Mouse (Mus musculus): Measurements from ENCODE around the gene H2al1c. TPM values are rescaled to one million over a fixed set of nuclear protein-coding genes. Genes with fewer than 3 reads are reported as not detected.
"Not testable (repeated sequence)": the region's sequence is repeated elsewhere in the genome, so short reads cannot be mapped to it uniquely, and the experiment has no call there.

The H2al1c gene
- polyA plus RNA-seq, 1 experiment from 2014 or later = not detected

DNA sequence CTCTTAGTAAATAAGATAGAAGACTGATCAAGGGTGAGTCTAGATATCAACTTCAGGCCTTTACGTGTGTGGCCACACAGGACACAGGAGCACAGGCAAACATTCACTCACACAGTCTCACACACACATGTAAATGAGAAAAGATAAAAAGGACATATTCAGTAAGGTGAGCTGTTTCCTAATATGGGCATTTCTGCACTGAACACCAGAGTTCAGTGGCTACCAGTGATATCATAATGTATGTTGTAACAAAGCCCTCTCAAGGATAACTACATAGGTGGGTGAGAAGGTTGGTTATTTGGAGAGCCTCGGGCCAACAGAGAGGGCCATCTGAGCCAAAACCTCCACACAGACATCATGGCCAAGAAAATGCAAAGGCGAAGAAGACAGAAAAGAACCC, 6.2 kb downstream of the H2al1c start, which contains the start of gene H2al1e:
TSS of gene H2al1e (plus strand) at position 301 of the 400 bp plus-strand sequence.
- not testable (repeated sequence) for H3K36me3 ChIP-seq; ATAC-seq (ENCODE audit: extremely low read depth, insufficient number of reproducible peaks, low FRiP score, low TSS enrichment); H3K4me1 ChIP-seq; H3K4me2 ChIP-seq; H3K27me3 ChIP-seq (replicated peaks); H3K9ac ChIP-seq; H3K9me3 ChIP-seq; H3K27ac ChIP-seq (replicated peaks); H3K4me3 ChIP-seq
- no CpG with 5 or more reads among the region's 3 CpGs for WGBS

DNA sequence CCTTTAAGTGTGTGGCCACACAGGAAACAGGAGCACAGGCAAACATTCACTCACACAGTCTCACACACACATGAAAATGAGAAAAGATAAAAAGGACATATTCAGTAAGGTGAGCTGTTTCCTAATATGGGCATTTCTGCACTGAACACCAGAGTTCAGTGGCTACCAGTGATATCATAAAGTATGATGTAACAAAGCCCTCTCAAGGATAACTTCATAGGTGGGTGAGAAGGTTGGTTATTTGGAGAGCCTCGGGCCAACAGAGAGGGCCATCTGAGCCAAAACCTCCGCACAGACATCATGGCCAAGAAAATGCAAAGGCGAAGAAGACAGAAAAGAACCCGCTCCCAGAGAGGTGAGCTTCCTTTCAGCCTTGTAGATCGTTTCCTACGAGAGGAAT, 9.4 kb downstream of the H2al1c start, which contains the start of gene H2al1f:
TSS of gene H2al1f (plus strand) at position 301 of the 400 bp plus-strand sequence.
- H3K9me3 ChIP-seq; H3K4me1 ChIP-seq; ATAC-seq (ENCODE audit: extremely low read depth, insufficient number of reproducible peaks, low FRiP score, low TSS enrichment); H3K9ac ChIP-seq; H3K4me2 ChIP-seq; H3K27ac ChIP-seq (replicated peaks); H3K36me3 ChIP-seq; H3K27me3 ChIP-seq (replicated peaks); H3K4me3 ChIP-seq: not testable (repeated sequence)
- WGBS = no CpG with 5 or more reads among the region's 6 CpGs

DNA sequence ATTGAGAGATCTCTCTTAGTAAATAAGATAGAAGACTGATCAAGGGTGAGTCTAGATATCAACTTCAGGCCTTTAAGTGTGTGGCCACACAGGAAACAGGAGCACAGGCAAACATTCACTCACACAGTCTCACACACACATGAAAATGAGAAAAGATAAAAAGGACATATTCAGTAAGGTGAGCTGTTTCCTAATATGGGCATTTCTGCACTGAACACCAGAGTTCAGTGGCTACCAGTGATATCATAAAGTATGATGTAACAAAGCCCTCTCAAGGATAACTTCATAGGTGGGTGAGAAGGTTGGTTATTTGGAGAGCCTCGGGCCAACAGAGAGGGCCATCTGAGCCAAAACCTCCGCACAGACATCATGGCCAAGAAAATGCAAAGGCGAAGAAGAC, 12.5 kb downstream of the H2al1c start, which contains the start of gene H2al1g:
TSS of gene H2al1g (plus strand) at position 301 of the 400 bp plus-strand sequence.
- H3K4me3 ChIP-seq; H3K4me2 ChIP-seq; H3K36me3 ChIP-seq; H3K9ac ChIP-seq; H3K27me3 ChIP-seq (replicated peaks); H3K9me3 ChIP-seq; ATAC-seq (ENCODE audit: extremely low read depth, insufficient number of reproducible peaks, low FRiP score, low TSS enrichment); H3K4me1 ChIP-seq; H3K27ac ChIP-seq (replicated peaks): not testable (repeated sequence)
- WGBS = no CpG with 5 or more reads among the region's 3 CpGs

DNA sequence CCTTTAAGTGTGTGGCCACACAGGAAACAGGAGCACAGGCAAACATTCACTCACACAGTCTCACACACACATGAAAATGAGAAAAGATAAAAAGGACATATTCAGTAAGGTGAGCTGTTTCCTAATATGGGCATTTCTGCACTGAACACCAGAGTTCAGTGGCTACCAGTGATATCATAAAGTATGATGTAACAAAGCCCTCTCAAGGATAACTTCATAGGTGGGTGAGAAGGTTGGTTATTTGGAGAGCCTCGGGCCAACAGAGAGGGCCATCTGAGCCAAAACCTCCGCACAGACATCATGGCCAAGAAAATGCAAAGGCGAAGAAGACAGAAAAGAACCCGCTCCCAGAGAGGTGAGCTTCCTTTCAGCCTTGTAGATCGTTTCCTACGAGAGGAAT, 15.7 kb downstream of the H2al1c start, which contains the start of gene H2al1h:
TSS of gene H2al1h (plus strand) at position 301 of the 400 bp plus-strand sequence.
- H3K4me2 ChIP-seq; H3K9me3 ChIP-seq; H3K4me3 ChIP-seq; H3K9ac ChIP-seq; H3K36me3 ChIP-seq; H3K4me1 ChIP-seq; ATAC-seq (ENCODE audit: extremely low read depth, insufficient number of reproducible peaks, low FRiP score, low TSS enrichment); H3K27ac ChIP-seq (replicated peaks); H3K27me3 ChIP-seq (replicated peaks): not testable (repeated sequence)
- no CpG with 5 or more reads among the region's 6 CpGs for WGBS

DNA sequence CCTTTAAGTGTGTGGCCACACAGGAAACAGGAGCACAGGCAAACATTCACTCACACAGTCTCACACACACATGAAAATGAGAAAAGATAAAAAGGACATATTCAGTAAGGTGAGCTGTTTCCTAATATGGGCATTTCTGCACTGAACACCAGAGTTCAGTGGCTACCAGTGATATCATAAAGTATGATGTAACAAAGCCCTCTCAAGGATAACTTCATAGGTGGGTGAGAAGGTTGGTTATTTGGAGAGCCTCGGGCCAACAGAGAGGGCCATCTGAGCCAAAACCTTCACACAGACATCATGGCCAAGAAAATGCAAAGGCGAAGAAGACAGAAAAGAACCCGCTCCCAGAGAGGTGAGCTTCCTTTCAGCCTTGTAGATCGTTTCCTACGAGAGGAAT, 18.9 kb downstream of the H2al1c start, which contains the start of gene H2al1i:
TSS of gene H2al1i (plus strand) at position 301 of the 400 bp plus-strand sequence.
- H3K9me3 ChIP-seq; H3K9ac ChIP-seq; H3K27ac ChIP-seq (replicated peaks); H3K4me2 ChIP-seq; H3K36me3 ChIP-seq; H3K4me1 ChIP-seq; H3K27me3 ChIP-seq (replicated peaks); ATAC-seq (ENCODE audit: extremely low read depth, insufficient number of reproducible peaks, low FRiP score, low TSS enrichment); H3K4me3 ChIP-seq: not testable (repeated sequence)
- 100% methylated on average over 1 of the region's 5 CpGs for WGBS

DNA sequence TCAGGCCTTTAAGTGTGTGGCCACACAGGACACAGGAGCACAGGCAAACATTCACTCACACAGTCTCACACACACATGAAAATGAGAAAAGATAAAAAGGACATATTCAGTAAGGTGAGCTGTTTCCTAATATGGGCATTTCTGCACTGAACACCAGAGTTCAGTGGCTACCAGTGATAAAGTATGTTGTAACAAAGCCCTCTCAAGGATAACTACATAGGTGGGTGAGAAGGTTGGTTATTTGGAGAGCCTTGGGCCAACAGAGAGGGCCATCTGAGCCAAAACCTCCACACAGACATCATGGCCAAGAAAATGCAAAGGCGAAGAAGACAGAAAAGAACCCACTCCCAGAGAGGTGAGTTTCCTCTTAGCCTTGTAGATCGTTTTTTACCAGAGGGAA, 22.1 kb downstream of the H2al1c start, which contains the start of gene H2al1j:
TSS of gene H2al1j (plus strand) at position 301 of the 400 bp plus-strand sequence.
- 76% methylated on average over 2 of the region's 2 CpGs for WGBS
- not testable (repeated sequence) for H3K4me3 ChIP-seq, H3K4me1 ChIP-seq

DNA sequence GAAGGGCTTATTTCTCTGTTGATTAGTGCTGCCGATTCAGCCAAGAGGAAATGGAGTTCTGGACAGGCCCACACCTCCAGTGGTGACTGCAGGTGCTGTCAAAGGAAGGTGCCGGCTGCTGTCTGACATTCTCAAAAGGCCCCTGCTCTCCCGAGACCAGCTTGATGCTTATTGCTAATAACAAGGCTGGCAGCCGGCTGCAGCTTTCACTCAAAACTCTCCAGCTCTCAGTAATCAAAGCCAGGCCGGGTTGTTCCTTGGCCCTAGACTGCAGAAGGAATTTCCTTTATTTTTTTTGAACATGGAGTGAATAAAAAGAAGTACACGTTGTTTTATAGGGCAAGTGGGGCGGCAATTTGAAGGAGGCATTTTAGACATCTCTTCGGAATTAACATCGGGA, 40.3 kb downstream of the H2al1c start:
- H3K4me1 ChIP-seq = no peaks in the 10 kb centered on the region
- whole genome bisulfite sequencing = 52% methylated on average over 9 of the region's 9 CpGs
- no peak overlapping the region for H3K4me3 ChIP-seq
- no peak overlapping the region for H3K27ac ChIP-seq (replicated peaks)
- no peaks in the 10 kb centered on the region for H3K9me3 ChIP-seq
- no peaks in the 10 kb centered on the region for H3K36me3 ChIP-seq
- no peak for ATAC-seq (ENCODE audit: extremely low read depth, insufficient number of reproducible peaks, low FRiP score, low TSS enrichment)
- no peak overlapping the region for H3K9ac ChIP-seq
- peaks cover 9% of the 10 kb centered on the region; the same call in 1 of the 2 replicates for H3K27me3 ChIP-seq (replicated peaks)
- no peak overlapping the region for H3K4me2 ChIP-seq

More for the DNA sequence above, 22.1 kb downstream of the H2al1c start, which contains the start of gene H2al1j:
- H3K9me3 ChIP-seq; ATAC-seq (ENCODE audit: extremely low read depth, insufficient number of reproducible peaks, low FRiP score, low TSS enrichment); H3K27ac ChIP-seq (replicated peaks); H3K9ac ChIP-seq; H3K36me3 ChIP-seq; H3K4me2 ChIP-seq: not testable (repeated sequence)
- peaks cover 21% of the 10 kb centered on the region; the same call in 1 of the 2 replicates for H3K27me3 ChIP-seq (replicated peaks)

DNA sequence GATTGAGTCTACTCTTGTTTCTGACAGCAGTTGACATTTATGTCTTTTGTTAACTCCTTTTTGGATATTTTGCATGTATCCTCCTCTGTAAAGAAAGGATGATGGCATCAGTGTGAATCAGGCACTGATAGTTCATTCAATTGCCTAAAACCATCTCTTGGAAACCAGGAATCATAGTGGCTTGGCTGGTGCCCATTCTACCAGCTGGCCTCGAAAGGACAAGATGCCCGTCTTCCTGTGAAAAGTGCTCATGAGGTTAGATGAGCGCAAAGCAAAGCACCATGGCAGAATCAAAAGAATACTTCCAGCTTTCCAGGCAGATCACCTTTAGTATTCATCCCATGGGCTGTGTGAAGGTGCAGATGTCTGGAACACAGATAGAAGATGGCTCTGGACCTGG, 41.3 kb downstream of the H2al1c start:
- Histone ChIP-seq H3K27me3 (replicated peaks) (peaks cover 12% of the 10 kb centered on the region; the same call in 1 of the 2 replicates), H3K27ac (replicated peaks) (no peak overlapping the region), H3K9ac (no peak overlapping the region), H3K9me3 (no peaks in the 10 kb centered on the region), H3K4me2 (no peak overlapping the region), H3K4me1 (no peaks in the 10 kb centered on the region), H3K36me3 (no peaks in the 10 kb centered on the region), H3K4me3 (no peak overlapping the region)
- WGBS = 78% methylated on average over 3 of the region's 3 CpGs
- no peak for ATAC-seq (ENCODE audit: extremely low read depth, insufficient number of reproducible peaks, low FRiP score, low TSS enrichment)

Other genes with a start within 250 kb of the H2al1c start
- not detected in 2 replicates for gene H2al1a, start 6.4 kb upstream of the H2al1c start, polyA plus RNA-seq (2015; fragmentation: Nextera tagmentation; extraction: Ambion mirVana)
- gene H2al1b, start 3.2 kb upstream of the H2al1c start, polyA plus RNA-seq (2015; fragmentation: Nextera tagmentation; extraction: Ambion mirVana) = not detected in 2 replicates
- gene H2al1d, start 3.2 kb downstream of the H2al1c start, polyA plus RNA-seq (2015; fragmentation: Nextera tagmentation; extraction: Ambion mirVana) = not detected in 2 replicates
- gene H2al1e, start 6.3 kb downstream of the H2al1c start, polyA plus RNA-seq (2015; fragmentation: Nextera tagmentation; extraction: Ambion mirVana) = not detected in 2 replicates
- gene H2al1f, start 9.5 kb downstream of the H2al1c start, polyA plus RNA-seq (2015; fragmentation: Nextera tagmentation; extraction: Ambion mirVana) = not detected in 2 replicates
- gene H2al1g, start 12.6 kb downstream of the H2al1c start, polyA plus RNA-seq (2015; fragmentation: Nextera tagmentation; extraction: Ambion mirVana) = not detected in 2 replicates
- gene H2al1h, start 15.8 kb downstream of the H2al1c start, polyA plus RNA-seq (2015; fragmentation: Nextera tagmentation; extraction: Ambion mirVana) = not detected in 2 replicates
- gene H2al1i, start 19.0 kb downstream of the H2al1c start, polyA plus RNA-seq (2015; fragmentation: Nextera tagmentation; extraction: Ambion mirVana) = not detected in 2 replicates
- gene H2al1j, start 22.2 kb downstream of the H2al1c start, polyA plus RNA-seq (2015; fragmentation: Nextera tagmentation; extraction: Ambion mirVana) = not detected in 2 replicates